Mouse (Mus musculus) NIH3T3 (cell line): ENCODE data around the gene Cd8b1.

Experiments used
- DNase-seq: peaks from one replicate; pipeline ENCODE4 v3.0.0-alpha.2; 2012; ENCODE audit warnings: low read depth

Gene Cd8b1

DNA sequence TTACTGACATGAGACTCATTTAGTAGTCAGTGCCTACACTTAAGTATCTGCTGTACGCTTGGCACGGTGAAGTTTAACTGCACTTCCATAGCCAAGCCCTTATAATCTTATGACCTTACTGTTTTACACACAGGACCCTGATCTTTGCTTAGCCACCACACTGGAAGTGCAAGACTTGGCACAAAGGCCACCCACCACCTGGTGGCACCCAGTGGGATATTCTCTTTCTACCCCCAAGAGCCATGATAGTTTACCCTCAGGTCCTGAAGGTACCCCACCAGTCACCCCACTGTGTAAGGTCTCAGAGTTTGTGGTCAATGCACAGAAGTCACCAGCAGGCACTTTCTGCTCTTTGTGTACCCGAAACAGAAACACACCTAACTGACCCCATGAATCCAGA lies 28.6 kb downstream of the Cd8b1 start:
- DNase-seq: no peak

DNA sequence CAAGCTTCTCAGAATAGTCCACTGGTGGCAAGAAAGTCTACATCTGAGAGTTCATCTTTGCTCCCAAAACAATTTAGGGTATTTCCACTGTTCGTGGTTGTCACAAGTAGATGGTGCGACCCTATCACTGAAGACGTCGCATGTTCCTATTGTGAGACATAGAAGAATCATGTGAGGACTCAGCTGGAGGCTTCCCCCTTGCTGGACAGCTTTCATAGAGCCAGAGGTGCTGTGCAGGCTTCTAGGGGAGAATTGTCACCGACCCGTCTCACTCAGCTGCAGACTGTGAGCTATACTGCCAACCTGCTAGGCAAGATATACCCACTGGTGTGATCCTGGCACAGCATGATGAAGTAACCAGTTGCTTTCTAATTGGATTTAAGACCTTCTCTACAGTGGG lies 29.6 kb downstream of the Cd8b1 start:
- DNase-seq: no peak

DNA sequence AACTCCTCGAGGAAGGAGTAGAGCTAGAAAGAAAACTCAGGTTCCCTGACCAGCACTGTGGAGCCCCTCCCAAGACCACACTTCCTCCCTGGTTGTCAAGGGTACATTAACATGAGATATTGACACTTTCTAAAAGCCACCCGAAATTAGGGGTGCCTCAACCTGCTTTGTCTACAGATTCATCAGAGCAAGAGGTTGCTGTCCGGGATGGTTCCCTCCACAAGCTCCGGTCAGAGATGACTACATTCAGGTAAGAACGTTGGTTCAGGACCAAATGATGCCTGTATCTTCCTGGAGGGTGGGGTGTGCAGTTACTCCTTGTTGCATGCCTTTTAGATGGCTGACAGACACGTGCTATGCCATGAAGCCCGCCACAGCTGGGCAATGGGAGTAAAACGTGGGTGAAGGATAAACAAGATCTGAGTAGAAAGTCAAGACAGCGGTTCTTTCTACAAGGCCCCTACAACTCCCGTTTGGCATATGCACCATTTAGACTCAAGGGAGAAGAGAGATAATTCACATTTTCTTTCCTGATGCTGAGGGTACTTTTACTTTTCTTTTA lies 30.4 kb downstream of the Cd8b1 start:
- DNase-seq: no peak

DNA sequence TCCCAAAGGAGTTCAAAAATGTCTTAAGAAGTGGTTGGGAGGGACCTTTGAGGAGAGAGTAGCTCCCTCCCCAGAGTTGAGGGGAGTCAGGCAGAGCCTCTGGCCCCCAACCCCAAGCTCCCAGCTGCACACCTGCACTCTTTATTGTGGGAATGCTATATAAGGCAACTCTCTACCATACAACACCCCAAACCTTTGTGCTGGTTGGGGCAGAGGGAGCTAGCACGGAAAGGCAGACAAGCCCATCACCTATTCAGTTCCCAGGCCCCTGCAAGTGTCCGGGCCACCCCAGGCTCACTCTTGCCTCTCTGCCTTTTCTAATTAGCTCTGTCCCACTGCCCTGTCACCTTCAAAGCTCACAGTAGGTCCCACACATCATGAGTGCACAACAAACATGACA lies 31.1 kb downstream of the Cd8b1 start:
- no peak for DNase-seq

DNA sequence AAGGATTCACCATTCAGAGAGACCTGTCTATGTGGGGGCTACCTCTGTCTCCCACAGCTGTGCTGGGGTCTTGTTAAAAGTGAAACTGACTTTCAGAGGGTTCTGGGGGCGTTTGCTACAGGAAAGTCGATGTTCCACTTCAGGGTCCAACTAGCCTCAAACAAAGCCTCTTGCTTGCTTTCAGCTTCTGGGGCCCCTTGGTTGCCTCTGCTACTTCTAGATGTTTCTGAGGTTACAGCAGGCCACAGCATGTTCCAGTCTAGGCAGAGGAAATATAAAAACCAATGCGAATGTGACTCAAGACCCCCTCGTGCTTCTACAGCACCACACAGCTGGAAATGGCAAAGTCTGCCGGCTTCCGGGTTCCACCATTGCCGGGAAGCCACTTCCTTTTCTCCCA lies 34.9 kb downstream of the Cd8b1 start:
- no peak for DNase-seq

DNA sequence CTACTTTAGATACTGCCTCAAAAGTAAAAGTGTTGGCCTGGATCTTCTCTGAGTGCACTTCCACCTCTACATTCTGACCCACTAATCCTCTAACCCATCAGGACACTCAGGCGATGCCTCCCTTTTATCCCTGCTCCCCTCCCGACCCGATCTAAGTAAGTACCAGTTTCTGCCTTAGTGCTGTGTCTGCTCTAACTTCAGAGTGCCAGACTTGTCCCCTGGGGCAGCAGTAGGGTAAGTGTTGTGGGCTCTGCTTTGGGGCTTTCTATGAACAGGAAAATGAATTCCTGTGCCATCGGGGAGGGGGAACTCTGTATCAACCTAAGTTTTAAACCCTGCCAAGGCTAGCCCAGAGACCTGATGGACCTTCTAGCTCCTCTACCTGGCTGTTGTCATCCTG lies 37.6 kb downstream of the Cd8b1 start:
- no peak for DNase-seq

DNA sequence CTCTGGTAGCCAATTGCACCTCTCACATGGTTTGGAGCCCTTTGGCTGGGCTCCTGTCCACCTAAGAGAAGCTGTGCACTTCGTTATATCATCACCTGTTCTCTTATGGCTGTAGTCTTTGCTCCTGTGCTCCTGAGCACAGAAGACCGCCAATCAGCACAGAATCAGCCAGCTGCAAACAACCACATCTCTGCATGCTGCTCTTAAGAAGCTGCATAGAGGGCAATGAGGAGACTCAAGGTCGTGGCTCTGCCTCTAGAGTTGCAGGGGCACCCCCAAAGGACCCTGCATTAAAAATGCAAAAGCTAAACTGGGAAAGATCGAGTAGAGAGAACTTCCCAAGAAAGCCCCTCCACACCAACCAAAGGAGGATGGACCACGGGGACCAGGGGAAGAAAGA lies 38.2 kb downstream of the Cd8b1 start:
- DNase-seq: no peak

DNA sequence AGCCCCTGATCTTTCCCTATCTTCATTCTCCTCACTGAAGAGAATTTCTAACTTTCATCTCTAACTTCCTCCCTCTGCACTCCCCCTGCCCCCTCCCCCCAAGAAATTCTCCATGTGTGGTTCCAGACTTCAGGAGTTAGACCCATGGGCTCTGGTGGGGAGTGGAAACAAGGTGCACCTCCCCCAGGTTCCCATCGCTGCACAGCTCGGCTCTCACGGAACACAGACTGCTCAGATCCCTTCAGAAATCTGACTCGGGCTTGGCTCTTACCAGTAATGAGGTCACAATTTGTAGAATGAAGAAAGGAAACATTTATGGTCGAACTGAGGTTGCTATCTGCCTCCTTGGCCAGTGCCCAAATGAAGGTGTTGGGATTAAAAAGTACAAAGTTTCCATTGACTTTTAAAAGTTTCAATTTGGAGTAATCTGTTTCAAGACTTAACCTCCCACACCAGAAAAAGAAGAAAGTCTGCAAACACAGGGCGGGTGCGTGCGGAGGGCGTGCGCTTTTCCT lies 38.6 kb downstream of the Cd8b1 start:
- no peak for DNase-seq

DNA sequence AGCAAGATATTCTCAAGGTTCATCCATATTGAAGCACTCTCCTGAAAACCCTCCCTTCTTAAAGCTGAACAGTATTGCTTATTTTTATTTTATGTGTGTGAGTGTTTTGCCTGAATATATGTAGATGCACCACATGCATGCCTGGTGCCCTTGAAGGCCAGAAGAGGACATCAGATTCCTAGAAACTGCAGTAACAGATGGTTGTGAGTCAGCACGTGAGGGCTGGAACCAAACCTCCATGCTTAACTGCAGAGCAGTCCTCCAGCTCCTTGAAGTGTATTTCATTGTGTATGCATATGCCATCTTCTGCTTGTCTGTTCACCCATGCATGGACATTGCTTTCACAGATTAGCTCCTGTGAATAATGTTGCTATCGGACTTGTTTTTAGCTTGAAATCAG lies 41.4 kb downstream of the Cd8b1 start:
- DNase-seq: no peak

DNA sequence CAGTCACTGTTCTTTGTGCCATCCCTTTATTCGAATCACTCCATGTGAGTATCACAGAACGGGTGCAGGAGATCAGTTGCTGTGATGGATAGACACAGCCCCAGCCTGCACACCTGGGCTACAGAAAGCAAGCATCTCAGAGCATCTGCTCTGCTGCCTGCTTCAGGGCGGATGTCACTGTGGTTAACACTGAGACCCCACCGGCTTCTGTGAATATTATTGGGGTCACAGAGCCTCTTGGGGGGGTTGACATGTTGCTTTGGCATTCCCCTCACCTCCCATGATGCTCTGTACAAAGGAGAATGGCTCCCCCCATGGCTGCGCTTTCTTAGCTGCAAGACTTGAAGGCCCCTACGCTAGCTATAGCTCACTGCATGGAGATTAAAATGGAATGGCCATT lies 46.8 kb downstream of the Cd8b1 start:
- no peak for DNase-seq

DNA sequence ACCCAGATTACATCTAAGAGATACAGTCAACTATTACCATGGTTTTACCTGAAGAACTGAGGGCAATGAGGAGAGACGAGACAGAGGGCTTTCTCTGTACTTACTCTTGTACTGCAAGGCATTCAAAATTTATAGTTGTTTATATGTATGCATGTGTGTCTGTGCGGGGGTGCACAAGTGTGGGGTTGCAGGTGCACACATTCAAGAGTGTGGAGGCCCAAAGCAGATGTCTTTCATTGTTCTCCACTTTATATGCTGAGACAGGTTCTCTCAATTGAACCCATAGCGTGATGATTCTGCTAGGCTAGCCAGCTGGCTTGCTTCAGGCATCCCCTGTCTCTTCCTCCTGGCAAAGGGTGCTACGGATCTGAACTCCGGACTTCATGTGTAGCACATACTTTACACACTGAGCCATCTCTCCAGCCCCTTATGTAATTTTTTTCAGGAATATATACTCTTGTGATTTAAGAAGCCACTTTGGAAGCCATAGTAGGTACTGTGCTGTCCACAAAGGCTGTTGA lies 48.6 kb downstream of the Cd8b1 start:
- no peak for DNase-seq

DNA sequence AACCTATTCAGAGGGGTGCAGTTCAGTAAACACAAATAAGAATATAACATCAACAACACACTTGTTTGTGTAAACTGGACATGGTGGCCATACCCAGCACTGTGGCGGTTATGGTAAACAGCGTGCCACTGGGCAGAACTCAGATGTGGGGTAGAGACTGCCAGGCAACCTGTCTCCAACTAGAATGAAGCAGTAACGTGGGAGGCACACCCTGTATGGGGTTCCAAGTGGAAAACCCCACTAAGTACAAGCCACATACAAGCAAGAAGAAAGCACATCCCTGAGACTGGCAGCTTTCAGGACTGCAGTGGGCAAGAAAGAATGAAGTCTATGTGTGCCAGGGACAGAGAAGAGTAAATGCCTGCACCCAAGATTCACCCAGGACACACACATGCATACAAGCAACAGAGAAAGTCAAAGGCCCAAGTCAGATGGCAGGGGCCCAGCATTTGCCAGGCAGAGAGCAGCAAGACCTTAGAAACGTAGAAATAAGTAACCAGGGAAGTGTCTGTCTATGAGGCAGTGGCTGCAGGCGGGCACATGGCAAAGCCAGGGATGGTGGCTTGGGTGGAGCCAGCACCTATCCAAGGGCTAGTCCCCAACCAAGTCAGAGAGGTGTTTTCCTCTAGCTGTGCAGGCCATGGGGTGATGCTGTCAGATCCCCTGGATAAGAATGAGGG lies 49.6 kb downstream of the Cd8b1 start:
- DNase-seq: no peak

DNA sequence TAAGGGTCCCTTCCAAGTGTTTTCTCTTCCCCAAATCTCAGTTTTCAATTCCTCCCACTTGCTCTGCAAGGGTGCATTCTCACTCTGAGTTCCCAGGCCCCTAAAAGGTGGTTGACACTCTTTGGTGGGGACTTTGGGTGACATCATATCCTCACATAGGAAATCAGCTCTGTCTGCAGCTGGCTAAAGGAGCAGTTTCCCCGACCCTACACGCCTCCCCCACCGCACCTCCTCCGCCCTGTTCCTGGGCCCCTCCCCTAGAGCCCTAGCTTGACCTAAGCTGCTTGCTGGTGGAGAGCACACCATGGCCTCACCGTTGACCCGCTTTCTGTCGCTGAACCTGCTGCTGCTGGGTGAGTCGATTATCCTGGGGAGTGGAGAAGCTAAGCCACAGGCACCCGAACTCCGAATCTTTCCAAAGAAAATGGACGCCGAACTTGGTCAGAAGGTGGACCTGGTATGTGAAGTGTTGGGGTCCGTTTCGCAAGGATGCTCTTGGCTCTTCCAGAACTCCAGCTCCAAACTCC lies 50.7 kb downstream of the Cd8b1 start, which contains the start of gene Cd8a:
TSS of gene Cd8a (plus strand) at position 179 of the 527 bp plus-strand sequence.
- DNase-seq: no peak

DNA sequence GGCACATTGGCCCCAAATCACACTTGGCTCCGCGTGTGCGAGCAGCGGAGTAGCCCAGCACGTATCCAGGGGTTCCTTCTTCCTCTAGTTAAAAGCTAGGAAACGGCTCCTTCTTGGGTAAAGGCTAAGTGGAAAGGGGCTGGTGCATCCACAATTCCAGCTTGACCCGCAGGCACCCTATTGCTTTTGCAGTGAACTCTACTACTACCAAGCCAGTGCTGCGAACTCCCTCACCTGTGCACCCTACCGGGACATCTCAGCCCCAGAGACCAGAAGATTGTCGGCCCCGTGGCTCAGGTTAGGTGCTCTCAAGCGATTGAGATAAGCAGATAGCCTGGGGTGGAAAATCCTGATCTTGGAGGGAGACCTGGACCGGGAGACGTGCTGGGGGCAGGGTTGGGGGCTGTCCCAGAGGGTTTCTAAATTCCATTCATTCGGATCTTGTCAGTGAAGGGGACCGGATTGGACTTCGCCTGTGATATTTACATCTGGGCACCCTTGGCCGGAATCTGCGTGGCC lies 51.8 kb downstream of the Cd8b1 start:
- no peak for DNase-seq

DNA sequence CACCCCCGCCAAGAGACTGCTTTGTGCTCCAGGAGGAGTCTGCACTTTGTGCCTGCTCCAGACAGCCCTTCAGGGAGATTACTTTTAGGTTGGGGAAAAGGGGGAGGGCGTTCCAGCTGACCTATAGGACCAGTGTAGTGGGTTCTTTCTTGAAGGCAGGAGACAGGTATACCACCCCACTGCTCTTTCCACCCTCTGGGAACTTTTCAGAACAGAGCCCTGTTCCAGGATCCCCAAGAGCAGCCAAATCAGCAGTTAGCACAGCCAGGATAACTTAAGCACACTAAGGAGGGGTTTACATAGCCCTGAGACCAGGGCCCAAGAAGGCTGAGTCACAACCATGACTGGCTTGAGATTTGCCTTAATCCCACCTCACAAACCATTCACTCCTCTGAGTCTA lies 52.3 kb downstream of the Cd8b1 start:
- no peak for DNase-seq

DNA sequence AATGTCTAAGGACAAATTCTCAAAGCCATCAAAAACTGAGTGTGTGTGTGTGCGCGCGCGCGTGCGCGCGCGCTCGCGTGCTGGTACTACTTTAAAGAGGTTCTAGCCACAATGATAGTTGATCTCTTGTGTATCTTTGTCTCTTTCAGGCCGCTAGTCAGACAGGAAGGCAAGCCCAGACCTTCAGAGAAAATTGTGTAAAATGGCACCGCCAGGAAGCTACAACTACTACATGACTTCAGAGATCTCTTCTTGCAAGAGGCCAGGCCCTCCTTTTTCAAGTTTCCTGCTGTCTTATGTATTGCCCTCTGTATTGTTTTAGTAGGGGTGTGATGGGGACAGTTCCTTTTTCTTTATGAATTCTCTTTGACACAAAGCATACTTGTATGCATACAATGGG lies 54.1 kb downstream of the Cd8b1 start:
- no peak for DNase-seq

DNA sequence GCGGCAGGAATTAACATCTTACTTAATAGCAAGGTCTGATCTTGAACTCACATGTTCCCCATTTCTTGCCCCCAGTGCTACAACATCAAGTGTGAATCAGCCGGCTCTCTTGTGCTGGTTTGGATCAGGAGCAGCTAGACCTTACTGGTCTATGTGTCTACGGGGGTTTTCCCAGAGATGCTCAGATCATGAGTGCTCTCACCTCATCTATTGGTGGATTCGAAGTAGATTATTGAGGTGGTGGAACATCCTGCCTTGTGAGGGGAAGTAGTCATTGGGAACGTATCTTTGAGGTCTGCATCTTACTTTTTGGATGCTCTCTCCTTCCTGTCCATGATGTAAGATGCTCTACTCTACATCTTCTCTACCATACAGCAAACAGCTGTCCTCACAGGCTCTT lies 59.1 kb downstream of the Cd8b1 start:
- DNase-seq: no peak
